Mouse (Mus musculus) brain, embryonic 14.5 days (tissue): ENCODE measurements at regions not wholly inside any gene's neighbourhood (a gene's known extent, or its start where the extent isn't known, plus 50 kb on each side); places are given as distances from the start of the nearest gene placed in this dataset.

Experiments used
- DNase-seq: peaks from one replicate; pipeline ENCODE4 v3.0.0-alpha.2; 2011; ENCODE audit warnings: low read depth
- CTCF ChIP-seq: fragments of 200-500 bp; IDR thresholded peaks from 2 replicates; pipeline ENCODE4 v1.5.1; 2012; ENCODE audit warnings: inconsistent platforms, mild to moderate bottlenecking, moderate library complexity, borderline replicate concordance; ENCODE audit not compliant: insufficient read depth, insufficient read length; ENCODE audit errors: extremely low read depth
- POLR2A ChIP-seq: fragments of 200-500 bp; IDR thresholded peaks from 2 replicates; pipeline ENCODE4 v1.6.1; 2012; ENCODE audit warnings: mild to moderate bottlenecking, inconsistent platforms, borderline replicate concordance; ENCODE audit not compliant: poor library complexity, insufficient read depth, insufficient read length, severe bottlenecking; ENCODE audit errors: extremely low read depth

- no peak for TF ChIP-seq CTCF
- TF ChIP-seq POLR2A = no peak
- DNase-seq = no peak
Observed at GRCm38 (mm10) chr1:32866111-32866510, 319.0 kb upstream of the Gm5415 start.

DNA sequence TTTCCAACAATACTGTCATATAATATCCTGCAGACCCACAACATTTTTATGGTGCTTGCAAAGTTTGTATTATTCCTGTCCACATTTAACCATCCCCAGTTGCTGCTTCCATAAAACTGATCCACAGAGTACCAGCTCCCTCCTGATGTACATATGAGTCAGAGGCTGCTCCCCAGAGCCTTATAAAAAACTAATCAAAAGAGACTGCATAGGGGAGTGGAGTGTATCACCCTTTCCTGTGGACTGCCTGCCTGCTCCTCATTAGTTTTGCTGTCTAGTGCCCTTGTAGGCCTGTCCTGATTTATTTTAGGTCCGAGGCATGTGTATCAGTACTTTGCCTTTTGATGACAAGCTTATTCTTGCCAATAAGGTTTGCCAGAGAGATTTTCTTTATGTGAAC is 310.9 kb upstream of the Gm5415 start:
- no peak for DNase-seq
- no peak for TF ChIP-seq POLR2A
- no peak for TF ChIP-seq CTCF
